Mouse (Mus musculus) mouse embryonic stem cell (cell line): Measurements from ENCODE around the gene Ecpas.

Experiments used
- in situ Hi-C, 2 experiments: fragments of 300-500 bp; cut with MboI; formaldehyde crosslinking; loops; 1 replicate in 1 of 2; 3 replicates in 1 of 2; pipeline ENCODE4 v1.14.3; 2019 to 2020; ENCODE audit warnings: low sequenced_read_pairs in 2 of 2, low pct_unique_long_range_greater_than_20kb in 1 of 2, mixed read lengths in 1 of 2; ENCODE audit not compliant: unreplicated experiment in 1 of 2

Gene Ecpas

GRCm38 (mm10) chr4:58787616-58788015 lies 124.9 kb downstream of the Ecpas start, which contains the start of gene Olfr267:
Olfr267 (minus strand) TSS chr4:58787716.
- in situ Hi-C loops, result no loop called here

GRCm38 (mm10) chr4:58786659-58787058 lies 125.9 kb downstream of the Ecpas start:
- in situ Hi-C loops, result no loop called here

DNA sequence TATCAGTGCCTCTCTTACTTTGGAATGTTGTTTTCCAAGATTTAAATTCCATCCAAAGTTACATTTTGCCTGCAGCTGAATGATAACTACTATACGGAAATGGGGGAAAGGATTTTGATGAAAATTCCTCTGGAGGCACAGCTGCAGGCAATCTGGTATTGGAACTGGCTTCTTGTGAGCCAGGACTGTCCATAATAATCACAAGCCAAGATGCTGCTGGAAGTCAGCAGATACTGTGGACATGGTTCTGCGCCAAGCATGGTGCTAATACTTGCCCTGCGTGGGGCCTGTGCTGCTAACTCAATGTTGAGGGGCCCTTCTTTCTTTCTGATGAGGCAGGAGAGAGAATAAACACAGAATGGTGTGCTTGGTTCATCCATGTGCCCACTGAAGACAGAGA lies 149.1 kb downstream of the Ecpas start:
- in situ Hi-C loops, result no loop called here

DNA sequence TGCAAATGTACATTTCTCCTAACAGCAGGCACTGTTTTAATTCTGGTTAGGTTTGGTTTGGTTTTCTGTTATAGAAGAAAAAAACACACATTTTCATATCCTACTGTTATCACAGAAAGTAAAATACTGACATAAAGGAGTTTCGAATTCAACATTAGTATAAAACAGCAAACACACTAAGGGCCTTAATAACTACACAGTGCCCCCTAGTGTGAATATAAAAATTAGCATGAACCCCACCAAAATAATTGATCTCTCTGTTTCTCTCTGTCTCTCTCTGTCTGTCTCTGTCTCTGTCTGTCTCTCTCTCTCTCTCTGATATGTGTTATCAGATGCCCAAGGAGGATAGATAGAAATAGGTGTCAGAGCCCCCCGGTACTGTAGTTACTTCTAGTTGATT lies 163.0 kb downstream of the Ecpas start:
- in situ Hi-C loops, result loop anchor here (5.0 to 25.0 kb wide), 2 partner anchors 112 to 332 kb away; no protein-coding TSS in a partner anchor

- in situ Hi-C loops, result loop anchor here (5.0 to 25.0 kb wide), 2 partner anchors 112 to 332 kb away; no protein-coding TSS in a partner anchor
Measured at GRCm38 (mm10) chr4:58749101-58749500, 163.4 kb downstream of the Ecpas start.
